Comparison of ENCODE assay signal across 8 mouse cellular contexts in the genomic region with DNA sequence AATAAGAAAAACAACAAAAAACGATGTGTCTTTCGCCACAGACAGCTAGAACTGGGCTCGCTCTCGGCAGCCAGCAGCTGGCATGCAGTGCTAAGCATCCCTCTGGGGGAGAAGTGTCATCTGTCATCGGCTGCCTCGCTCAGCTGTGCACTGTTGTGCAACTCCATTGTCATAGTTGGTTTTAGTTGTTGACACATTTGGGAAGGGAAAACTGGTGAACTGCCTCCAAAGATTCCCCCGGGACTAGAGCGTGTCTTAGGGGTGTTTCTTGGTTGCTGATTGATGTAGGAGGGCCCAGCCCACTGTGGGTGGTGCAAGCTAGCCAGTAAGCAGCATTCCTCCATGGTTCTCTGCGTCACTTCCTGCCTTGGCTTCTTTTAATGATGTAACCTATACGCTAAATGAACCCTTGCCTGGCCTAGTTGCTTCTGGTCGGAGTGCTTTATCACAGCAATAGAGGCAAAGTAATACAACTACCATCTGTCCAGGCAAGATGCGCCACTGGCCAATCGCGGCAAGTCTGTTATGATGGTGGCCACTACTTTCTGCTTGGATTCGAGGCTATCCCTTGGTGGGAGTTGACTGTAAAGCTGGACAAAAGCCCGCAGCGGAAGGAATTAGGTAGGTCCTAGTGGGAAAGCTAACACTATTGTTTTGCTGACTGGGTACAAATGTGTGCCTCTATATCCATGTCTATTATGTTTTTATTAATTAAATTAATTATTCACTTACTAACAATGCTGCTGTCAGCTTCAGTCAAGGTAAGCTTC. TPM values are rescaled to one million over a fixed set of nuclear protein-coding genes. Genes with fewer than 3 reads are reported as not detected.
A peak's percentile ranks its signal among the peaks of the same experiment; 100 is the strongest.
DNase-seq lines count a peak whose midpoint lies in the region; ATAC-seq and TF ChIP-seq lines count a peak whose summit lies in the region.

No protein-coding gene starts in this region.

- TF ChIP-seq CTCF in forebrain, postnatal 0 days (IDR thresholded peaks at IDR 0.05; ENCODE audit: low read depth), result no peak

- no peak overlapping the region for H3K27ac ChIP-seq in forebrain, postnatal 0 days (ENCODE audit: low read depth, low read length)
- H3K27ac ChIP-seq in forebrain, embryonic 15.5 days (replicated peaks), result no peak overlapping the region
- peak overlapping the region; percentile 35 for H3K27ac ChIP-seq in embryonic facial prominence, embryonic 15.5 days (replicated peaks)
- H3K27ac ChIP-seq in hindbrain, embryonic 13.5 days, result peak overlapping the region; percentile 69
- peak overlapping the region; percentile 40; the same call in 1 of the 2 replicates for H3K27ac ChIP-seq in lung, embryonic 16.5 days (ENCODE audit: low read length)
- no peak overlapping the region for H3K27ac ChIP-seq in forebrain, embryonic 13.5 days

- ATAC-seq in forebrain, postnatal 0 days, result peak; percentile 36; the same call in 1 of the 2 replicates
- no peak for ATAC-seq in forebrain, embryonic 15.5 days (replicated peaks)
- peak; percentile 51 for ATAC-seq in CD4-positive, CD25-positive, alpha-beta regulatory T cell, adult 4 months
- no peak for ATAC-seq in embryonic facial prominence, embryonic 15.5 days (ENCODE audit: insufficient number of reproducible peaks, low FRiP score, low TSS enrichment, low read depth)
- ATAC-seq in hindbrain, embryonic 13.5 days (ENCODE audit: low FRiP score), result peak; percentile 74; the same call in 1 of the 2 replicates
- peak; percentile 87 for ATAC-seq in lung, embryonic 16.5 days (ENCODE audit: low read depth)
- ATAC-seq in forebrain, embryonic 13.5 days, result no peak

- H3K4me1 ChIP-seq in forebrain, postnatal 0 days (ENCODE audit: insufficient read depth), result no peaks in the 10 kb centered on the region
- H3K4me1 ChIP-seq in forebrain, embryonic 15.5 days, result no peaks in the 10 kb centered on the region
- H3K4me1 ChIP-seq in embryonic facial prominence, embryonic 15.5 days, result peaks cover 23% of the 10 kb centered on the region
- H3K4me1 ChIP-seq in hindbrain, embryonic 13.5 days (replicated peaks), result peaks cover 15% of the 10 kb centered on the region
- H3K4me1 ChIP-seq in lung, embryonic 16.5 days (replicated peaks; ENCODE audit: control insufficient read depth, insufficient read depth, low read length), result peaks cover 4% of the 10 kb centered on the region; the same call in 1 of the 2 replicates
- 0 out of 2 replicates have a peak, but pooled peaks cover 5% of the 10 kb centered on the region for H3K4me1 ChIP-seq in forebrain, embryonic 13.5 days

- no peaks in the 10 kb centered on the region for H3K36me3 ChIP-seq in forebrain, postnatal 0 days (ENCODE audit: insufficient read depth)
- H3K36me3 ChIP-seq in forebrain, embryonic 15.5 days, result no peaks in the 10 kb centered on the region
- no peaks in the 10 kb centered on the region for H3K36me3 ChIP-seq in embryonic facial prominence, embryonic 15.5 days
- H3K36me3 ChIP-seq in hindbrain, embryonic 13.5 days, result no peaks in the 10 kb centered on the region
- no peaks in the 10 kb centered on the region for H3K36me3 ChIP-seq in lung, embryonic 16.5 days (ENCODE audit: control insufficient read depth, insufficient read depth, low read length)
- H3K36me3 ChIP-seq in forebrain, embryonic 13.5 days (ENCODE audit: poor library complexity, severe bottlenecking), result no peaks in the 10 kb centered on the region

- H3K4me2 ChIP-seq in forebrain, postnatal 0 days (ENCODE audit: low read depth), result no peak overlapping the region
- H3K4me2 ChIP-seq in forebrain, embryonic 15.5 days (replicated peaks), result no peak overlapping the region
- peak overlapping the region; percentile 28 for H3K4me2 ChIP-seq in embryonic facial prominence, embryonic 15.5 days (replicated peaks)
- H3K4me2 ChIP-seq in hindbrain, embryonic 13.5 days, result peak overlapping the region; percentile 37
- H3K4me2 ChIP-seq in lung, embryonic 16.5 days (ENCODE audit: low read depth, low read length), result peak overlapping the region; percentile 31
- H3K4me2 ChIP-seq in forebrain, embryonic 13.5 days, result no peak overlapping the region

- no peaks in the 10 kb centered on the region for H3K9me3 ChIP-seq in forebrain, postnatal 0 days (ENCODE audit: low read length)
- H3K9me3 ChIP-seq in forebrain, embryonic 15.5 days, result no peaks in the 10 kb centered on the region
- no peaks in the 10 kb centered on the region for H3K9me3 ChIP-seq in embryonic facial prominence, embryonic 15.5 days (replicated peaks)
- no peaks in the 10 kb centered on the region for H3K9me3 ChIP-seq in hindbrain, embryonic 13.5 days
- H3K9me3 ChIP-seq in lung, embryonic 16.5 days (ENCODE audit: control insufficient read depth, low read length), result no peaks in the 10 kb centered on the region
- no peaks in the 10 kb centered on the region for H3K9me3 ChIP-seq in forebrain, embryonic 13.5 days (replicated peaks)

- 66% methylated on average over 17 of the region's 17 CpGs for WGBS in forebrain, postnatal 0 days
- WGBS in forebrain, embryonic 15.5 days, result 67% methylated on average over 17 of the region's 17 CpGs
- 52% methylated on average over 17 of the region's 17 CpGs for WGBS in embryonic facial prominence, embryonic 15.5 days
- WGBS in hindbrain, embryonic 13.5 days, result 51% methylated on average over 17 of the region's 17 CpGs
- WGBS in lung, embryonic 16.5 days, result 62% methylated on average over 17 of the region's 17 CpGs
- 76% methylated on average over 17 of the region's 17 CpGs for WGBS in forebrain, embryonic 13.5 days

- H3K27me3 ChIP-seq in forebrain, postnatal 0 days (ENCODE audit: insufficient read depth, low read length), result no peaks in the 10 kb centered on the region
- H3K27me3 ChIP-seq in forebrain, embryonic 15.5 days, result no peaks in the 10 kb centered on the region
- H3K27me3 ChIP-seq in embryonic facial prominence, embryonic 15.5 days, result no peaks in the 10 kb centered on the region
- no peaks in the 10 kb centered on the region for H3K27me3 ChIP-seq in hindbrain, embryonic 13.5 days
- H3K27me3 ChIP-seq in lung, embryonic 16.5 days (ENCODE audit: control insufficient read depth, insufficient read depth, low read depth, low read length), result no peaks in the 10 kb centered on the region
- H3K27me3 ChIP-seq in forebrain, embryonic 13.5 days, result no peaks in the 10 kb centered on the region

- DNase-seq in forebrain, postnatal 0 days, result peak; percentile 41
- peak; percentile 22 to 35 for DNase-seq in thymus, postnatal 36 days

- H3K9ac ChIP-seq in forebrain, postnatal 0 days, result no peak overlapping the region
- no peak overlapping the region for H3K9ac ChIP-seq in forebrain, embryonic 15.5 days (replicated peaks)
- no peak overlapping the region for H3K9ac ChIP-seq in embryonic facial prominence, embryonic 15.5 days
- H3K9ac ChIP-seq in hindbrain, embryonic 13.5 days, result peak overlapping the region; percentile 5; the same call in 1 of the 2 replicates
- H3K9ac ChIP-seq in lung, embryonic 16.5 days (ENCODE audit: low read length), result no peak overlapping the region
- H3K9ac ChIP-seq in forebrain, embryonic 13.5 days, result no peak overlapping the region

- H3K4me3 ChIP-seq in forebrain, postnatal 0 days (ENCODE audit: low read depth, low read length), result no peak overlapping the region
- no peak overlapping the region for H3K4me3 ChIP-seq in forebrain, embryonic 15.5 days
- H3K4me3 ChIP-seq in embryonic facial prominence, embryonic 15.5 days (replicated peaks), result no peak overlapping the region; the same call in 1 of the 2 replicates
- 0 out of 2 replicates have a peak overlapping the region, but pooled peaks have one; percentile 1 for H3K4me3 ChIP-seq in hindbrain, embryonic 13.5 days
- H3K4me3 ChIP-seq in lung, embryonic 16.5 days (ENCODE audit: low read length), result no peak overlapping the region
- H3K4me3 ChIP-seq in forebrain, embryonic 13.5 days, result no peak overlapping the region

RNA-seq across cellular contexts. Expression of gene Lgals9, which starts 11.2 kb away (rescaled TPM):
- 8.6 and 13.9 TPM in 2 replicates for total RNA-seq in forebrain, postnatal 0 days (2014; rRNA removed)
- 20.5 and 21.7 TPM in 2 replicates for polyA plus RNA-seq in forebrain, postnatal 0 days (2015; fragmentation: Nextera tagmentation; extraction: Ambion mirVana)
- 7.2 and 7.8 TPM in 2 replicates for polyA plus RNA-seq in forebrain, embryonic 15.5 days (2015; fragmentation: Nextera tagmentation; extraction: Ambion mirVana)
- polyA plus RNA-seq in CD4-positive, CD25-positive, alpha-beta regulatory T cell, adult 4 months (2017; shearing (Covaris generic)), result 100 to 1,000 TPM; 289 to 325 TPM
- 47.8 and 49.8 TPM in 2 replicates for polyA plus RNA-seq in embryonic facial prominence, embryonic 15.5 days (2015; fragmentation: Nextera tagmentation; extraction: Ambion mirVana)
- 10.6 and 12.3 TPM in 2 replicates for polyA plus RNA-seq in hindbrain, embryonic 13.5 days (2015; fragmentation: Nextera tagmentation; extraction: Ambion mirVana)
- 50.8 and 60.8 TPM in 2 replicates for polyA plus RNA-seq in lung, embryonic 16.5 days (2015; fragmentation: Nextera tagmentation; extraction: Ambion mirVana)
- 3.8 and 3.9 TPM in 2 replicates for polyA plus RNA-seq in forebrain, embryonic 13.5 days (2015; fragmentation: Nextera tagmentation; extraction: Ambion mirVana)

RNA-seq across cellular contexts. Expression of gene Nos2, which starts 53.0 kb away (rescaled TPM):
- 0.24 and 0.62 TPM in 2 replicates for total RNA-seq in forebrain, postnatal 0 days (2014; rRNA removed)
- polyA plus RNA-seq in forebrain, postnatal 0 days (2015; fragmentation: Nextera tagmentation; extraction: Ambion mirVana), result 0.34 and 0.51 TPM in 2 replicates
- polyA plus RNA-seq in forebrain, embryonic 15.5 days (2015; fragmentation: Nextera tagmentation; extraction: Ambion mirVana), result 0.78 and 1.2 TPM in 2 replicates
- not detected for polyA plus RNA-seq in CD4-positive, CD25-positive, alpha-beta regulatory T cell, adult 4 months (2017; shearing (Covaris generic))
- polyA plus RNA-seq in embryonic facial prominence, embryonic 15.5 days (2015; fragmentation: Nextera tagmentation; extraction: Ambion mirVana), result 1.2 and 2.1 TPM in 2 replicates
- 1.3 and 1.5 TPM in 2 replicates for polyA plus RNA-seq in hindbrain, embryonic 13.5 days (2015; fragmentation: Nextera tagmentation; extraction: Ambion mirVana)
- 5.1 and 5.2 TPM in 2 replicates for polyA plus RNA-seq in lung, embryonic 16.5 days (2015; fragmentation: Nextera tagmentation; extraction: Ambion mirVana)
- 0.57 and 0.65 TPM in 2 replicates for polyA plus RNA-seq in forebrain, embryonic 13.5 days (2015; fragmentation: Nextera tagmentation; extraction: Ambion mirVana)

Comparison
In these comparisons a context has a peak if more than half of its experiments do, and no peak if none do; other contexts are left out.
1. ATAC-seq: peak in forebrain, postnatal 0 days (single experiment), CD4-positive, CD25-positive, alpha-beta regulatory T cell, adult 4 months (single experiment), hindbrain, embryonic 13.5 days (single experiment) and lung, embryonic 16.5 days (single experiment); none in forebrain, embryonic 15.5 days (single experiment), embryonic facial prominence, embryonic 15.5 days (single experiment) and forebrain, embryonic 13.5 days (single experiment).
2. H3K27ac ChIP-seq: peak in embryonic facial prominence, embryonic 15.5 days (single experiment), hindbrain, embryonic 13.5 days (single experiment) and lung, embryonic 16.5 days (single experiment); none in forebrain, postnatal 0 days (single experiment), forebrain, embryonic 15.5 days (single experiment) and forebrain, embryonic 13.5 days (single experiment).
3. H3K4me2 ChIP-seq: peak in embryonic facial prominence, embryonic 15.5 days (single experiment), hindbrain, embryonic 13.5 days (single experiment) and lung, embryonic 16.5 days (single experiment); none in forebrain, postnatal 0 days (single experiment), forebrain, embryonic 15.5 days (single experiment) and forebrain, embryonic 13.5 days (single experiment).